Mouse (Mus musculus) intestine, postnatal 0 days (tissue): ENCODE measurements around the gene Irak3. TPM values are rescaled to one million over a fixed set of nuclear protein-coding genes. Genes with fewer than 3 reads are reported as not detected.

Source experiments
- ATAC-seq: fragments of 200-750 bp; cut with Nextera tagmentation; 2 replicates; pipeline ENCODE4 v1.8.0; 2017; ENCODE audit warnings: mild to moderate bottlenecking, moderate TSS enrichment, moderate library complexity
- H3K27ac ChIP-seq: fragments of 300-500 bp; sonication (generic); 2 replicates; pipeline ENCODE4 v1.5.1; 2014; ENCODE audit warnings: mild to moderate bottlenecking, low read depth, low read length, moderate library complexity
- H3K27me3 ChIP-seq: fragments of 300-500 bp; sonication (generic); replicated peaks from 2 replicates; pipeline ENCODE4 v1.6.1; 2014; ENCODE audit warnings: low read length, mixed read lengths; ENCODE audit not compliant: control insufficient read depth, insufficient read depth
- H3K36me3 ChIP-seq: fragments of 300-500 bp; sonication (generic); 2 replicates; pipeline ENCODE4 v1.6.1; 2014; ENCODE audit warnings: mild to moderate bottlenecking, moderate library complexity; ENCODE audit not compliant: control insufficient read depth, insufficient read depth
- H3K4me1 ChIP-seq: fragments of 300-500 bp; sonication (generic); replicated peaks from 2 replicates; pipeline ENCODE4 v1.6.1; 2014; ENCODE audit warnings: antibody characterized with exemption, low read length, mixed read lengths; ENCODE audit not compliant: control insufficient read depth, insufficient read depth
- H3K4me2 ChIP-seq: fragments of 300-500 bp; sonication (generic); replicated peaks from 2 replicates; pipeline ENCODE4 v1.6.1; 2014; ENCODE audit warnings: low read depth, mild to moderate bottlenecking, moderate library complexity
- H3K4me3 ChIP-seq: fragments of 300-500 bp; sonication (generic); 2 replicates; pipeline ENCODE4 v1.5.1; 2014; ENCODE audit warnings: low read depth, low read length
- H3K9ac ChIP-seq: fragments of 300-500 bp; sonication (generic); 2 replicates; pipeline ENCODE4 v1.6.1; 2014; ENCODE audit warnings: mild to moderate bottlenecking, low read depth, low read length
- H3K9me3 ChIP-seq: fragments of 300-500 bp; sonication (generic); 2 replicates; pipeline ENCODE4 v1.6.1; 2016; ENCODE audit warnings: mixed run types; ENCODE audit not compliant: control insufficient read depth
- CTCF ChIP-seq: sonication (generic); IDR thresholded peaks from 2 replicates; pipeline ENCODE4 v1.5.1; 2016; ENCODE audit warnings: low read depth, mild to moderate bottlenecking, control low read depth, antibody characterized with exemption, moderate library complexity
- WGBS: fragments of 180-500 bp; shearing (Covaris S2); extraction: QIAGEN DNeasy Blood & Tissue Kit; methylation state at CpG from one replicate; pipeline ENCODE4 v1.1.7; 2014; 5-methylcytosine and 5-hydroxymethylcytosine counted together
- polyA plus RNA-seq: library from polyadenylated mRNA; unstranded; fragments of >200 nt; fragmentation: Nextera tagmentation; extraction: Ambion mirVana; gene quantifications from 2 replicates; pipeline ENCODE4 v1.2.1, GENCODE M21; 2015

Gene Irak3
- polyA plus RNA-seq, 1 experiment from 2014 or later: 0.81 TPM

GRCm38 (mm10) chr10:120182887-120183286 is 19.0 kb downstream of the Irak3 start:
- H3K4me1 ChIP-seq: no peaks in the 10 kb centered on the region
- no peak overlapping the region for H3K4me3 ChIP-seq
- H3K9ac ChIP-seq: no peak overlapping the region
- peak; percentile 64 for TF ChIP-seq CTCF
- no peaks in the 10 kb centered on the region for H3K36me3 ChIP-seq
- no peak for ATAC-seq
- no peaks in the 10 kb centered on the region for H3K9me3 ChIP-seq
- WGBS: 88% methylated on average over 1 of the region's 1 CpGs
- H3K4me2 ChIP-seq: no peak overlapping the region
- H3K27ac ChIP-seq: no peak overlapping the region
- no peaks in the 10 kb centered on the region for H3K27me3 ChIP-seq

- H3K27me3 ChIP-seq: no peaks in the 10 kb centered on the region
- H3K4me3 ChIP-seq: no peak overlapping the region
- 88% methylated on average over 15 of the region's 15 CpGs for WGBS
- no peak overlapping the region for H3K4me2 ChIP-seq
- ATAC-seq: no peak
- no peaks in the 10 kb centered on the region for H3K9me3 ChIP-seq
- no peak overlapping the region for H3K9ac ChIP-seq
- no peaks in the 10 kb centered on the region for H3K4me1 ChIP-seq
- no peak overlapping the region for H3K27ac ChIP-seq
- no peak for TF ChIP-seq CTCF
- no peaks in the 10 kb centered on the region for H3K36me3 ChIP-seq
Measured at GRCm38 (mm10) chr10:120174192-120174705, 27.7 kb downstream of the Irak3 start.

GRCm38 (mm10) chr10:120171340-120171739 is 30.6 kb downstream of the Irak3 start:
- WGBS: 54% methylated on average over 5 of the region's 5 CpGs
- no peak overlapping the region for H3K4me3 ChIP-seq
- no peak overlapping the region for H3K9ac ChIP-seq
- no peaks in the 10 kb centered on the region for H3K27me3 ChIP-seq
- no peaks in the 10 kb centered on the region for H3K4me1 ChIP-seq
- TF ChIP-seq CTCF: no peak
- H3K27ac ChIP-seq: no peak overlapping the region
- H3K9me3 ChIP-seq: no peaks in the 10 kb centered on the region
- H3K36me3 ChIP-seq: no peaks in the 10 kb centered on the region
- H3K4me2 ChIP-seq: no peak overlapping the region
- ATAC-seq: no peak

GRCm38 (mm10) chr10:120170277-120170676 is 31.7 kb downstream of the Irak3 start:
- TF ChIP-seq CTCF: no peak
- Histone ChIP-seq H3K27me3 (no peaks in the 10 kb centered on the region), H3K36me3 (no peaks in the 10 kb centered on the region), H3K4me1 (no peaks in the 10 kb centered on the region), H3K27ac (no peak overlapping the region), H3K9ac (no peak overlapping the region), H3K4me3 (no peak overlapping the region), H3K4me2 (no peak overlapping the region), H3K9me3 (no peaks in the 10 kb centered on the region)
- ATAC-seq: no peak
- 84% methylated on average over 4 of the region's 4 CpGs for WGBS

GRCm38 (mm10) chr10:120169841-120170240 is 32.1 kb downstream of the Irak3 start:
- Histone ChIP-seq H3K27ac (no peak overlapping the region), H3K36me3 (no peaks in the 10 kb centered on the region), H3K4me2 (no peak overlapping the region), H3K4me1 (no peaks in the 10 kb centered on the region), H3K9me3 (no peaks in the 10 kb centered on the region), H3K27me3 (no peaks in the 10 kb centered on the region), H3K9ac (no peak overlapping the region), H3K4me3 (no peak overlapping the region)
- TF ChIP-seq CTCF: no peak
- ATAC-seq: no peak
- 85% methylated on average over 5 of the region's 5 CpGs for WGBS

GRCm38 (mm10) chr10:120169064-120169463 is 32.9 kb downstream of the Irak3 start:
- WGBS: 52% methylated on average over 10 of the region's 10 CpGs
- H3K4me1 ChIP-seq: no peaks in the 10 kb centered on the region
- no peaks in the 10 kb centered on the region for H3K27me3 ChIP-seq
- ATAC-seq: no peak
- H3K9ac ChIP-seq: no peak overlapping the region
- no peak for TF ChIP-seq CTCF
- H3K9me3 ChIP-seq: no peaks in the 10 kb centered on the region
- H3K4me3 ChIP-seq: no peak overlapping the region
- no peak overlapping the region for H3K4me2 ChIP-seq
- H3K27ac ChIP-seq: no peak overlapping the region
- H3K36me3 ChIP-seq: no peaks in the 10 kb centered on the region

- Histone ChIP-seq H3K36me3 (no peaks in the 10 kb centered on the region), H3K27me3 (no peaks in the 10 kb centered on the region), H3K9ac (no peak overlapping the region), H3K4me2 (no peak overlapping the region), H3K4me3 (no peak overlapping the region), H3K4me1 (no peaks in the 10 kb centered on the region), H3K27ac (no peak overlapping the region), H3K9me3 (no peaks in the 10 kb centered on the region)
- WGBS: 81% methylated on average over 1 of the region's 1 CpGs
- no peak for ATAC-seq
- no peak for TF ChIP-seq CTCF
Measured at GRCm38 (mm10) chr10:120168070-120168469, 33.9 kb downstream of the Irak3 start.
